Mouse (Mus musculus) neutrophil, adult 65 days (primary cell): ENCODE measurements around the gene Gm26920. TPM values are rescaled to one million over a fixed set of nuclear protein-coding genes. Genes with fewer than 3 reads are reported as not detected.

Experiments
- total RNA-seq: library from RNA; stranded (reverse); gene quantifications from 2 replicates; pipeline ENCODE4 v1.2.4, GENCODE M21; 2023

Gene Gm26920
- not detected in 2 replicates for total RNA-seq

DNA sequence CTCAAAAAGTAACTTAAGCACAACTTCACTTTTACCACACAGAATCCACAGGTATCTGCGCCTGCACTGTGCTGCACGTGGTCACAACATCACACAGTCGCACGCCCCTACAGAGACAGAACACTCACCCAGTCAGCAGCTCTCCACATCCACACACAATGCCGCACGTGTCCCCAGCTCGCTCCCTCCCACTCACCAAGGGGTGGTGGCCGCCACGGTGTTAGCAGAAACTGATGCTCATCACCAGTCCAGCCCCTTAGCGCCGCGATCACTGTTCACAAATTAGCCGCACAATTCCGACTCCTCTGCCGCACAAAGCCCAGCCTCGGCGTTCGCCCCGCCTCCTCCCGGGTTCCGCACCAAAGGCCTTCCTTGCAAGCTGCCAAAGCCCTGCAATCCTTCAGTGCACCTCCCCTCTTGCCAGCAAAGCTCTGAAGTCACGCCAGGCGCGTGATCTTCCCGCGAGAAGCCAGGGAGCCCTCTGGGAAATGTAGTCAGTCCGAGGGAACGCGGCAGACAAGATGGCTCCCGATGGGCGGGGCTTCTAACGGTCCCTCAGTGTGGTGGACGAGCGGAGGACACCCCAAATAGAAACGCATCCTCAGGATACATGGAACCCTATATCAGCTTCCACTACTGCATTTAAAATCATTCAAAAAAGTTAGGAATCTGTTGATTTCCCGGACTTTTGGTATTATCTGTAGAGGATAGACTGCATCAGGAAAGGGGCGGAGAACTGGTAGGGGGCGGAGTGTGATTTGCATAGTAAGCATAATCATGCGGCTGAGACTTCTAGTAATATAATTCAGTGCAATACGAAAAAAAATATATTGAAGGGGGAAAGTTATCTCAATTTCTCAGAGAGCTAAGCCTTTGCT, at the start of gene Gm26920, which contains the start of gene Zfp566:
Gene Gm26920 (minus strand): TSS at position 319 of the 878 bp plus-strand sequence.
Gene Zfp566 (minus strand): TSS at position 436 of the 878 bp plus-strand sequence.

DNA sequence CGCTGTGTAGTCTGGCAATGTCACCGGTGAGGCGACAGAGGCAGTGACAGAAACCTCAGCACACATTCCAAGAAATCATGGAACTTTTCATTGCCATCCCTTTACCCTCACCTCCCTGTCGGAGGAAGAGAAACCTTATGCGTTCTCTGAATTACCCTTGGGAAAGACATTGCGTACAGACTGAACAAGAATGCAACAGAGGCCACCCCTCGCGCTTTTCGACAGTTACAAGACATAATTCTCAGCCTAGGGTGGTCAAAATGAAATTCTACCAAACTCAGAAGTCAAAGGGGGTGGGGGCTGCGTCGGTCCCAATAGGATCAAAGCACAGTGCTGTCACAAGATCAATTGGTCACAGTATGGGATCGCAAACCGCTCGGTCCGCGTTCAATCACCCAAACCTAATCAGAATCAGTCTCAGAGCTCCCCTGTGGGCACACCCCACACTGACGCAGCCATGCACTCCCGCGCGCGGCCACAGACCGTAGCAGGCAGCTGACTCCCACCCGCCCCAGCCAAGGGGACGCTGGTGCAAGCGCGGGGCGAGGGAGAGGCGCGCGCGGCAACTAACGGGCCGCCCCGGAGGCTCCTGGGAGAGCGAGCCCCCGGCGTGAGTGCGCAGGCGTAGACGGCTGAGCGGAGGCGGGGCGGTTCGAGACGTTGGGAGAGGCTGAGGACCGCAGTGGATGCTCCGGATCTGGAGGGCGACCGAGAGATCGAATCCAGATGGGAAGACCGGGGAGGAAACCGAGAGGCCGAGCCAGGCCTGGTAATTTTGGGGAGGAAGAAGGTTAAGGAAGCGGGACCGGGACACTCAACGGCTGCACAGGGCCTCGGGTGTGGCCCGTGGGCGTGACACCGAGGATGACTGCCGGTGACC, 31.3 kb upstream of the Gm26920 start, which contains the start of gene Zfp382:
Gene Zfp382 (plus strand): TSS at position 635 of the 880 bp plus-strand sequence.

GRCm38 (mm10) chr7:30094646-30095429, 4.6 kb upstream of the Gm26920 start, which contains the start of gene Zfp260:
Gene Zfp260 (plus strand): TSS chr7:30094777.

GRCm38 (mm10) chr7:30072146-30073028, 17.8 kb downstream of the Gm26920 start, which contains the start of gene Zfp82:
Gene Zfp82 (minus strand): TSS chr7:30072900.

GRCm38 (mm10) chr7:30050882-30051548, 39.2 kb downstream of the Gm26920 start, which contains the start of gene Zfp14:
Gene Zfp14 (minus strand): TSS chr7:30051380.

Other genes with a start within 250 kb of the Gm26920 start
- 0.23 and 0.35 TPM in 2 replicates for gene Zfp940, start 236.7 kb downstream of the Gm26920 start, total RNA-seq
- 1.6 and 2.9 TPM in 2 replicates for gene Zfp420, start 230.4 kb downstream of the Gm26920 start, total RNA-seq
- gene Zfp27, start 183.8 kb downstream of the Gm26920 start, total RNA-seq = 1.5 and 1.6 TPM in 2 replicates
- gene Zfp383, start 182.2 kb downstream of the Gm26920 start, total RNA-seq = 0.16 and 0.20 TPM in 2 replicates
- 1.9 and 2.3 TPM in 2 replicates for gene Zfp74, start 136.3 kb downstream of the Gm26920 start, total RNA-seq
- gene Zfp568, start 106.5 kb downstream of the Gm26920 start, total RNA-seq = 14.7 and 22.5 TPM in 2 replicates
- gene Zfp14, start 39.0 kb downstream of the Gm26920 start, total RNA-seq = 0.22 and 0.25 TPM in 2 replicates
- 0.14 TPM in 1 of 2 replicates, not detected in the other for gene Zfp82, start 17.5 kb downstream of the Gm26920 start, total RNA-seq
- 0.28 and 0.52 TPM in 2 replicates for gene Zfp566, start 117 bp upstream of the Gm26920 start, total RNA-seq
- gene Zfp260, start 4.4 kb upstream of the Gm26920 start, total RNA-seq = 3.6 and 4.7 TPM in 2 replicates
- gene Zfp382, start 31.5 kb upstream of the Gm26920 start, total RNA-seq = 8.6 and 15.5 TPM in 2 replicates
- 12.9 and 13.6 TPM in 2 replicates for gene Zfp146, start 79.3 kb upstream of the Gm26920 start, total RNA-seq
- 2.1 TPM in 1 of 2 replicates, not detected in the other for gene Cox7a1, start 93.7 kb upstream of the Gm26920 start, total RNA-seq
- 210 and 217 TPM in 2 replicates for gene Capns1, start 108.4 kb upstream of the Gm26920 start, total RNA-seq
- 13.6 and 20.7 TPM in 2 replicates for gene Polr2i, start 141.5 kb upstream of the Gm26920 start, total RNA-seq
- gene Tbcb, start 141.9 kb upstream of the Gm26920 start, total RNA-seq = 35.3 and 41.6 TPM in 2 replicates
- not detected in 2 replicates for gene Ovol3, start 145.3 kb upstream of the Gm26920 start, total RNA-seq
- gene Thap8, start 189.7 kb upstream of the Gm26920 start, total RNA-seq = 0.50 TPM in 1 of 2 replicates, not detected in the other
- gene Wdr62, start 190.0 kb upstream of the Gm26920 start, total RNA-seq = 16.4 and 19.5 TPM in 2 replicates
- not detected in 2 replicates for gene Clip3, start 201.3 kb upstream of the Gm26920 start, total RNA-seq
- 12.1 and 19.6 TPM in 2 replicates for gene Alkbh6, start 218.3 kb upstream of the Gm26920 start, total RNA-seq
- gene Syne4, start 224.4 kb upstream of the Gm26920 start, total RNA-seq = 0.73 TPM in 1 of 2 replicates, not detected in the other
- 0.29 TPM in 1 of 2 replicates, not detected in the other for gene E130208F15Rik, start 231.3 kb upstream of the Gm26920 start, total RNA-seq
- 1.9 and 3.6 TPM in 2 replicates for gene Sdhaf1, start 233.5 kb upstream of the Gm26920 start, total RNA-seq